Mouse (Mus musculus) spleen, postnatal 4 days (tissue): ENCODE results near the gene March10.

Experiments
- DNase-seq, 2 experiments: peaks; one replicate each; pipeline ENCODE4 v3.0.0; 2022; ENCODE audit warnings: low spot score in 2 of 2

The March10 gene

GRCm38 (mm10) chr11:105312972-105313632 lies 143.4 kb downstream of the March10 start:
- no peak for DNase-seq

GRCm38 (mm10) chr11:105312311-105312942 lies 144.1 kb downstream of the March10 start:
- no peak for DNase-seq

- no peak for DNase-seq
These were observed 145.1 kb downstream of the March10 start for GRCm38 (mm10) chr11:105311291-105311975.
